Mouse (Mus musculus): ENCODE results near the gene Cckbr. TPM values are rescaled to one million over a fixed set of nuclear protein-coding genes. Genes with fewer than 3 reads are reported as not detected.

Cckbr gene
- polyA plus RNA-seq, 1 experiment = not detected

DNA sequence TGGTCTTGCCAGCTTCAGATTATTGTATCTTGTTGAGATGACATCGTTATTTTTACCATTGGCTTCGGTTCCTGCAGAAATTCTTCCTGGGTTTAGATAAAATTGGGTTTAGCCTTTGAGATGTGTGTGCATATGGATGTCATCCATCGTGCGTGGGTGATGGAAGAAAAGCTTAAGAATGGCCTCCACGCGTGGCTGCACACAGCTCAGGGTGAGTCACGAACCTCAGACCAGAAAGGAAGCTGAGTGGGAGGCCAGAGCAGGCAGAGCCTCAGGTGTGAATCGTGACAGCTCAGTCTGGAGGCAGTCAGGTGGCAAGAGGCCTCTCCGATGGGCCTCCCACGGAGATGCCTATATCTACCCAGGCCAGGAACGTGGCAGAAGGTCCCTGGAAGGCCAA is 93.8 kb downstream of the Cckbr start:
- Histone ChIP-seq H3ac (ENCODE audit: control insufficient read depth, insufficient read length, low read depth) (no peak overlapping the region), H3K36me3 (ENCODE audit: control insufficient read depth, insufficient read depth) (no peaks in the 10 kb centered on the region), H3K27me3 (ENCODE audit: control insufficient read depth, insufficient read depth, insufficient read length) (no peaks in the 10 kb centered on the region), H3K79me2 (ENCODE audit: control insufficient read depth, insufficient read depth) (no peaks in the 10 kb centered on the region), H3K4me3 (ENCODE audit: insufficient read depth, poor library complexity, severe bottlenecking) (no peak overlapping the region), H3K79me3 (ENCODE audit: low read depth) (no peaks in the 10 kb centered on the region)
- TF ChIP-seq CTCF (IDR thresholded peaks at IDR 0.05; ENCODE audit: control insufficient read depth, insufficient read depth, insufficient read length) (no peak), MYOG (IDR thresholded peaks at IDR 0.05; ENCODE audit: control insufficient read depth, extremely low read depth, insufficient read length) (no peak), MAX (IDR thresholded peaks at IDR 0.05) (no peak), CEBPB (IDR thresholded peaks at IDR 0.05; ENCODE audit: low read depth) (no peak)

GRCm38 (mm10) chr7:105519771-105520170 is 94.2 kb downstream of the Cckbr start:
- H3K36me3 ChIP-seq (ENCODE audit: control insufficient read depth, insufficient read depth) = no peaks in the 10 kb centered on the region
- H3K27me3 ChIP-seq (ENCODE audit: control insufficient read depth, insufficient read depth, insufficient read length) = no peaks in the 10 kb centered on the region
- no peaks in the 10 kb centered on the region for H3K79me2 ChIP-seq (ENCODE audit: control insufficient read depth, insufficient read depth)

DNA sequence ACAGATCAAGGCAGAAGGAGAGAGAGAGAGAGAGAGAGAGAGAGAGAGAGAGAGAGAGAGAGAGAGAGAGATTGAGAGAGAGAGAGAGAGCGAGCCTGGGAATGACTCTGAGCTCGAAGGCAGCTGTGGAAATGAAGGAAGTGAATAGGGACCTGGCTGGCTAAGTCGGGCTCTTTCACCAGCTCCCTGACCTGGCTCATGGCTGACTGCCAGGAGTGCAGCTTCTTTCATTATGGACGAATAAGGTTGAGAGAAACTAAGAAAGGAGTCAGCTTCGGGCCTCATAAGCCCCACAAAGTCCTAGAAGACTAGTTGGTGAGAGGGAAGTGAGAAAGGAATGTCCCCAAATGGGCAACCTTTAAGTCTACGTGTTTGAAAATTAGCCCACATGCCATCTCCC is 94.7 kb downstream of the Cckbr start:
- H3K79me3 ChIP-seq (ENCODE audit: low read depth) = no peaks in the 10 kb centered on the region
- no peaks in the 10 kb centered on the region for H3K27me3 ChIP-seq (ENCODE audit: control insufficient read depth, insufficient read depth, insufficient read length)
- H3ac ChIP-seq (ENCODE audit: control insufficient read depth, insufficient read length, low read depth) = no peak overlapping the region
- no peak for TF ChIP-seq MYOG (IDR thresholded peaks at IDR 0.05; ENCODE audit: control insufficient read depth, extremely low read depth, insufficient read length)
- no peak for TF ChIP-seq MAX (IDR thresholded peaks at IDR 0.05)
- TF ChIP-seq CEBPB (IDR thresholded peaks at IDR 0.05; ENCODE audit: low read depth) = no peak
- TF ChIP-seq USF1 (IDR thresholded peaks at IDR 0.05; ENCODE audit: low read depth) = no peak
- no peak for TF ChIP-seq FOSL1 (IDR thresholded peaks at IDR 0.05; ENCODE audit: insufficient read depth, low read length, poor library complexity, severe bottlenecking)
- TF ChIP-seq CTCF (IDR thresholded peaks at IDR 0.05; ENCODE audit: control insufficient read depth, insufficient read depth, insufficient read length) = no peak
- TF ChIP-seq MYOD1 (IDR thresholded peaks at IDR 0.05; ENCODE audit: control insufficient read depth, insufficient read length, low read depth) = no peak
- H3K36me3 ChIP-seq (ENCODE audit: control insufficient read depth, insufficient read depth) = no peaks in the 10 kb centered on the region
- H3K4me3 ChIP-seq (ENCODE audit: insufficient read depth, poor library complexity, severe bottlenecking) = no peak overlapping the region
- no peaks in the 10 kb centered on the region for H3K79me2 ChIP-seq (ENCODE audit: control insufficient read depth, insufficient read depth)

More at GRCm38 (mm10) chr7:105519771-105520170, 94.2 kb downstream of the Cckbr start:
- Histone ChIP-seq H3ac (ENCODE audit: control insufficient read depth, insufficient read length, low read depth) (no peak overlapping the region), H3K79me3 (ENCODE audit: low read depth) (no peaks in the 10 kb centered on the region), H3K4me3 (ENCODE audit: insufficient read depth, poor library complexity, severe bottlenecking) (no peak overlapping the region)
- TF ChIP-seq USF1 (IDR thresholded peaks at IDR 0.05; ENCODE audit: low read depth) = no peak
- TF ChIP-seq CEBPB (IDR thresholded peaks at IDR 0.05; ENCODE audit: low read depth) = no peak

Other genes with a start within 250 kb of the Cckbr start
- not detected for gene Olfr685, start 239.7 kb upstream of the Cckbr start, polyA plus RNA-seq (2012; fragmentation: generic; extraction: Trizol)
- gene Olfr686, start 218.2 kb upstream of the Cckbr start, polyA plus RNA-seq (2012; fragmentation: generic; extraction: Trizol) = not detected
- not detected for gene Olfr688, start 137.6 kb upstream of the Cckbr start, polyA plus RNA-seq (2012; fragmentation: generic; extraction: Trizol)
- not detected for gene Olfr689, start 114.6 kb upstream of the Cckbr start, polyA plus RNA-seq (2012; fragmentation: generic; extraction: Trizol)
- not detected for gene Olfr690, start 91.6 kb upstream of the Cckbr start, polyA plus RNA-seq (2012; fragmentation: generic; extraction: Trizol)
- gene Olfr691, start 83.5 kb upstream of the Cckbr start, polyA plus RNA-seq (2012; fragmentation: generic; extraction: Trizol) = not detected
- not detected for gene Olfr692, start 57.5 kb upstream of the Cckbr start, polyA plus RNA-seq (2012; fragmentation: generic; extraction: Trizol)
- not detected for gene Gm5901, start 50.7 kb upstream of the Cckbr start, polyA plus RNA-seq (2012; fragmentation: generic; extraction: Trizol)
- gene Fam160a2, start 25.7 kb upstream of the Cckbr start, polyA plus RNA-seq (2012; fragmentation: generic; extraction: Trizol) = 16.0 TPM
- not detected for gene Cnga4, start 21.2 kb upstream of the Cckbr start, polyA plus RNA-seq (2012; fragmentation: generic; extraction: Trizol)
- 83.7 TPM for gene Cavin3, start 56.6 kb downstream of the Cckbr start, polyA plus RNA-seq (2012; fragmentation: generic; extraction: Trizol)
- gene Smpd1, start 128.6 kb downstream of the Cckbr start, polyA plus RNA-seq (2012; fragmentation: generic; extraction: Trizol) = 27.9 TPM
- 22.4 TPM for gene Apbb1, start 155.9 kb downstream of the Cckbr start, polyA plus RNA-seq (2012; fragmentation: generic; extraction: Trizol)
- gene Hpx, start 174.4 kb downstream of the Cckbr start, polyA plus RNA-seq (2012; fragmentation: generic; extraction: Trizol) = 0.22 TPM
- gene Trim3, start 207.8 kb downstream of the Cckbr start, polyA plus RNA-seq (2012; fragmentation: generic; extraction: Trizol) = 44.4 TPM
- gene Timm10b, start 214.3 kb downstream of the Cckbr start, polyA plus RNA-seq (2012; fragmentation: generic; extraction: Trizol) = 203 TPM
- 68.2 TPM for gene Arfip2, start 214.7 kb downstream of the Cckbr start, polyA plus RNA-seq (2012; fragmentation: generic; extraction: Trizol)
- 56.8 TPM for gene Gm45799, start 214.8 kb downstream of the Cckbr start, polyA plus RNA-seq (2012; fragmentation: generic; extraction: Trizol)
- gene Dnhd1, start 225.1 kb downstream of the Cckbr start, polyA plus RNA-seq (2012; fragmentation: generic; extraction: Trizol) = 0.35 TPM